Mouse (Mus musculus): ENCODE results near the gene Tmem234.
A peak's percentile ranks its signal among the peaks of the same experiment; 100 is the strongest.
"Not testable (repeated sequence)": the region's sequence is repeated elsewhere in the genome, so short reads cannot be mapped to it uniquely, and the experiment has no call there.

Gene Tmem234

GRCm38 (mm10) chr4:129600233-129601158 lies at the start of gene Tmem234, which contains the start of gene Eif3i:
Gene Tmem234, plus strand, starts transcription at chr4:129600668.
Gene Eif3i, minus strand, starts transcription at chr4:129600648.
- DNase-seq (ENCODE audit: low read depth): peak; percentile 40

GRCm38 (mm10) chr4:129554512-129554911 lies 46.0 kb upstream of the Tmem234 start:
- DNase-seq (ENCODE audit: low read depth): not testable (repeated sequence)

- DNase-seq (ENCODE audit: low read depth): no peak
These were observed 45.0 kb upstream of the Tmem234 start for GRCm38 (mm10) chr4:129555421-129555861.

DNA sequence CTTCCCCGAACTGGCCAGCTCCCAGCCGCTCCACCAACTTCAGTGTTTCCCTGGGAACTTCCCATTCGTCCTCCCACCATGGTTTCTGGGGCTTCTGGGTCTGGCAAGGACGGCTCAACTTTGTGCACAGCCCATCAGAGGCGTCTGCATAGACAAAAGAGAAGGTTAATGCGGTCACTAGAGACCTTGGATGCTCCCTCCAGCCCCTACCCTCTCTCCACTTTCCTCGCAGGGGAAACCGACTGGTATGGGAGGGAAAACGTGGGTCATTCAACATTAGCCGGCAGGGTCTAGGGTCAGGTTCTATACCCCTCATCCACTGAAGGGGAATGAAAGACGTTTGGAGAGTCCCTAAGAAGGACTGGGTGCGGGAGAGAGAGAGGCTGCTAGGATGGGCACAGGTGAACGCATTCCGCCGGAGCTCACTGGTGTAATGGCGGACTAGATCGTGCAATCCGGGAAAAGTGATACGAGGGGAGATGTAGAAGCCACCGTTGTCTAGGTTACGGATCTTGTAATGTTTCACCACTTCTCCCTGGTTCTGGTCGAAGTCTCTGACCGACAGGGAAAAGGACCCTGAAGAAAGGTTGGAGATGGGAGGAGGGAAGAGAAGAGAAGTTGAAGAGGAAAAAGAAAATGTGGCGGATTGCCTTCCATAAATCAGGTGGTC lies 44.5 kb upstream of the Tmem234 start:
- DNase-seq (ENCODE audit: low read depth): no peak

DNA sequence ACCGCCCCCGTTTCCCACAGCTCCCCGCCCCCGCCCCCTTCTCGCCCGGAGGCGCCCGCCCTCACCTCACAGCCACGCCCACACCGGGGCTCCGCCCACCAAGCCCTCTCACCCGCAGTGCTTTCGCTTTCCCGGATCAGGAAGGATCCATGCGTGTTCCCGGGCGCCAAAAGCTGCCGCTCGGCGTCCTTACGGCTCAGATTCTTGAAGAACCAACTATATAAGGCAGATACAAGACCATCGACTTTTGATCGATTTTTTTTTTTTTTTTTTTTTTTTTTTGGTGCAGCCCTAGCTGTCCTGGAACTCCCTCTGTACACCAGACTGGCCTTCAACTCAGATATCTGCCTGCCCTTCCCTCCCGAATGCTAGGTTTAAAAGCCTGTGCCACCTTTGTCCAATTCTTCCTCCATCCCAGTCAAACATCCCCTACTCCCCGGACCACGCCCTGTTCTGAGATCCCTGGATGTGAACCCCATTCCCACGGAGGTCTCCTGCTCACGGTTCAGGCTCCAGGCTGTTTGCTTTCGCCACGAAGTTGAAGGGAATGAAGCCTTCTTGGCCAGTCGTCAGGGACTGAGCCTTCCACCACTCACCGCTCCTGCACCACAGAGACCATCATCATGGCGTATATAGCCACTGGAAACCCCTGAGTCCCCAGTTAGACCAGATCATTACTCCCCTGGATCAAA lies 43.8 kb upstream of the Tmem234 start:
- DNase-seq (ENCODE audit: low read depth): peak; percentile 35

GRCm38 (mm10) chr4:129557256-129557808 lies 43.1 kb upstream of the Tmem234 start:
- DNase-seq (ENCODE audit: low read depth): no peak

DNA sequence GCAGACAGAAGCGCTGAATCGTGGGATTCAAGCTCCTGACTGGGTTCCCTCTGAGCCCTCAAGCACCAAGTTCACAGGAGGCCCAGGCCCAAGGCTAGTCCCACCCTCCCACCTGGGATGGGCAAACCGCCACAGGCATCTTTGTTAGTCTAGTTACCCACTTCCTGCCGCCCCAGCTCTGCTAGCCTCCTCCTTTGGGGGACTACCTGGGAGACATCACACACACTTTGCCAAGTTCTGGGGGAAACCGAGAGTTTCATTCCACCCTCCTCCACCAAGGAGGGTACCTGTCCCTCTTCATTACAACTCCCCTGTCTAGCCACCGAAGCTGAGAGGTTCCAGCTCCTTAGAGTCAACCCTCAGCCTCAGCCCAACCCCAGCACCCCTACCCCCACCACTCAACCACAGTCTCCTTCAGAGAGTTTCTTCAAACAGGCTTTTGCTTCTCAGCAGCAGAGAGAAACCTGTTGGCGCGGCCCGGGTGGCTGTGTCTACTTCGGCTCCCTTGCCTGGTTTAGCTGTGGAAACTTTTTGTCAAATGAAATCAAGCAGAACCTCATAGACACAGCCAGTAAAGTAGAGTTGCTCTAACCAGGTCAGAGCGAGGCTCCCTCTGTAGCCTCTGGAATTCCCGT lies 42.0 kb upstream of the Tmem234 start:
- DNase-seq (ENCODE audit: low read depth): no peak

DNA sequence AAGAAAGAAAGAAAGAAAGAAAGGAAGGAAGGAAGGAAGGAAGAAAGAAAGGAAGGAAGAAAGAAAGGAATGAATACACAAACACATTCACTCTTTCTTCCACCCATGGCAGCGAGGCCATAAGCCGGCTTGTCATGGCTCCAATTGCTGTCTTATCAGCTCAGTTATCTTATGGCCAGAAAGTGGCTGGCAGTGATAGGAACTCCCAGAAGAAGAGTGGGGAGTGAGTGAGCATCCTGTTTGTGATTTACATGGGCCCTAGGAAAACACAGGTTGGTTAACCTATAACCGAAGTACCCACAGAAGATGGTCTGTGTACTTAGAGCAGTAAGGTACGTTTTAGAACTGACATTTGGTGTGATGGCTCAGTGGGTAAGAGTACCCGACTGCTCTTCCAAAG lies 39.3 kb upstream of the Tmem234 start:
- DNase-seq (ENCODE audit: low read depth): no peak

GRCm38 (mm10) chr4:129563718-129564117 lies 36.8 kb upstream of the Tmem234 start:
- DNase-seq (ENCODE audit: low read depth): no peak

- DNase-seq (ENCODE audit: low read depth): no peak
These were observed 35.3 kb upstream of the Tmem234 start for GRCm38 (mm10) chr4:129565139-129565538.

GRCm38 (mm10) chr4:129568366-129568765 lies 32.1 kb upstream of the Tmem234 start:
- no peak for DNase-seq (ENCODE audit: low read depth)

- no peak for DNase-seq (ENCODE audit: low read depth)
These were observed 30.4 kb upstream of the Tmem234 start for GRCm38 (mm10) chr4:129570028-129570427.

DNA sequence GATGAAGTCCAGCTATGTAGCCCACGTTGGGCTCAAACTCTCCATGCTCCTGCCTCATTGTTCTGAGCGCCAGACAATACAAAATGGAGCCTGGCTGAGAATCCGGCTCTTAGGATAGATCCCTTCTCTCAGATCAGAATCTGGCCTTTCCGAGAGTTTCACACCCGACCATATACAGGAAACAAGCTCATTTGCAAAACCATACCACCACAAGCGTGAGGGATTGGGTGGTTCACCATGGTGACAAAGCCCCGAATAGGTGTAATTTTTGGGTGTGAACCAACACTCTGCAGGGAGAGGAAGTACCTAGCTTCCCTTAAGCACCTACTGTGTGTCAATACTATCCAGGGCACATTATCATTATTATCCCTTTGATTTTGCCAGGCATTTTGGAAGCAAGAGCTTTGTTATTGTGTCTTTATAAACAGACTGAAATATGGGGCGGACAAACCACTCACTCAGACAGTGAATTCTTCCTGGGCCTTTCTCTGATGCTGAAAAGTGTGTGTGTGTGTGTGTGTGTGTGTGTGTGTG lies 28.9 kb upstream of the Tmem234 start:
- DNase-seq (ENCODE audit: low read depth): no peak

- no peak for DNase-seq (ENCODE audit: low read depth)
These were observed 28.0 kb upstream of the Tmem234 start for GRCm38 (mm10) chr4:129572236-129573092.

DNA sequence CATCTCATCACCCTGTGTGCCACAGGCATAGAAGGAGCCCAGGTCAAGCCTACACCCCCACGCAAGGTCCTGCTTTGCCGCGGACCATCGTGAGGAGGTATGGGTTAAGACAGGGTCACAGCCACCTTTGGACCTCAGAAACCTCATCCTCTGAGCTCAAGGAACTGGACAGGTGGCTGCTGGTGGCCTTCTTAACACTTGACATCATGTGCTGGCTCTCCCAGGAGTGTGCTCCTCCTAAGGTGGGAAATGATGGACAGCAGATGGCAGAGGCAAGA lies 27.4 kb upstream of the Tmem234 start:
- no peak for DNase-seq (ENCODE audit: low read depth)

GRCm38 (mm10) chr4:129573430-129573829 lies 27.0 kb upstream of the Tmem234 start, which contains the start of gene Lck:
Gene Lck, minus strand, starts transcription at chr4:129573641.
- no peak for DNase-seq (ENCODE audit: low read depth)

DNA sequence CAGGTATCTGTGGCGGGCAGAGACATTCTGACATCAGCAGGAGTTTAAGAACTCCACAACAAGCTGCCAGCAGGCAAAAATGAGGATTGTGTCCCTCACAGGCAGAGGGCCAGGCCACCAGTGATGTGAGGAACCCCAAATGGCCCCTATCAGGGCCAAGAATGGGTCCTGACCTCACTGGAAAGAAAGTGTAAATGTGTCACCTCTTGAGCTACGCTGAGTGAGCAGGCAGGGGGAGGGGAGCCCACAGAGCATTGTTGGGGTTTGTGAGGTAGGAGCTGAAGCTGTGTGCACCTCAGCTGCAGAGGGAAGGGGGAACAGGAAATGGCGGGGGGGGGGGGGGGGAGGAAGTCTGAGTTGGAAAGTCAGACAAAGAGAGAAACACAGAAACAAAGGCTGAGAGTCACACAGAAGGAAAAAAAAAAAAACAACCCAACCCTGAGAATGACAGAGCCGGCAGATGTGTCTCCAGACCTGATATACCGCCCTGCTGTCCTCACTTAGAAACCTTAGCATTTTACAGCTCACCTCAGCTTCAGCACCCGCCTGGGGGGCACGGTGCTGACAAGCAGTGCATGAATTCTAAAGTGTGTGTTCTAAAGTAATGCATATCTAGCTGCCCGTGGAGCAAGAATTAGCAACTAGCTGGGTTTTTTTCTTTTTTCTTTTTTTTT lies 25.2 kb upstream of the Tmem234 start:
- DNase-seq (ENCODE audit: low read depth): no peak

DNA sequence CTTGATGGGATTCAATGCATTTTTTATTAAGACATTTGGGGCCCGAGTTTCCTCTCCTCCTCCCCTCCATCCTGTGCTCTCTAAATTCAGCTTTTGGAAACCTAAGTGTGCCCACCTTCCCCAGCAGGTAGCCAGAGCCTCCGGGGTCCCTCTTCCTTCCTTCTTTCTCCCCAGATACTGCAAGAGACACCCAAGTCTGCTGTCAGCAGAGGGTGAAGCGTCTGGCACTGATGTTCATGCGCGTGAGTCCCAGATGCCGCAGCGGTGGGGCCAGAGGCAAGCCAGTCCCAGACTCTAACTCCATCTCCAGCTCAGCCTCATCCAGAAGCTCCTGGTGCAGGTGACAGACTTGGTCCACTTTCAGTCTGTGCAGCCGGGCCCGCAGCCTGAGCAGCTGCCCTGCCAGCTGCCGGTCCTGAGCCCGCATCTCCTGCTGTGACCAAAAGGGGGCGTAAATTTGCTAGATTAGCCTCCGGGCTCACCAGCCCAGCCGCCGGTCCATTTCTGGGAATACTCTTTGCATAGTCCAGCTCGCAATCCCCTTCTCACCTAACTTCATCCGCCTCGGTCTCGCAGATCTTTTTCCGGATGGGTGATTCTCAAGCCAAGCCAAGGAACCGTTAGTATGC lies 23.5 kb upstream of the Tmem234 start:
- DNase-seq (ENCODE audit: low read depth): no peak

DNA sequence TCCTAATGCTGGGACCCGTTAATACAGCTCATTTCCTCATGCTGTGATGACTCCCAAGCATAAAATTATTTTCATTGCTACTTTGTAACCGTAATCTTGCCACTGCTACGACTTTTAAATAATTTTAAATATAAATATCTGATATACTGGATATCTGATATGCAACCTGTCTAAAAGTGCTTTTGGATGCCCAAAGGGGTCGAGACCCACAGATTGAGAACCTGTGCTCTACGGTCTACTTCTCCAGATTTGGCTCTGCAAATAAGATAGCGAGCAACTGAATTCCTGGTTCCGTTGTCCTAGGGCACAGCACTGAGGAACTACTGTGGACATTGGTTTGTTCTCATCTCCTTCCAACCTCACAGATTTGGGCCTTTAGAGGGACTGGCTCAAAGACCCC lies 22.8 kb upstream of the Tmem234 start:
- DNase-seq (ENCODE audit: low read depth): no peak

- DNase-seq (ENCODE audit: low read depth): no peak
These were observed 22.0 kb upstream of the Tmem234 start, which contains the start of gene Fam167b for GRCm38 (mm10) chr4:129578466-129578865. Gene Fam167b, minus strand, starts transcription at chr4:129578549.

Data from fibroblast of lung, adult 2 months (primary cell).